Mouse (Mus musculus) CD4-positive, CD25-positive, alpha-beta regulatory T cell (primary cell): Measurements from ENCODE around the gene Clec5a. TPM values are rescaled to one million over a fixed set of nuclear protein-coding genes. Genes with fewer than 3 reads are reported as not detected.

Experiments
- polyA plus RNA-seq: library from polyadenylated mRNA; unstranded; fragments of 100-300 nt; shearing (Covaris generic); gene quantifications from one replicate; pipeline ENCODE4 v1.2.1, GENCODE M21; 2017

Gene Clec5a
- polyA plus RNA-seq, result not detected

GRCm38 (mm10) chr6:40585645-40586044, at the start of gene Clec5a:
Clec5a (minus strand) TSS chr6:40585821.

GRCm38 (mm10) chr6:40628406-40629000, 42.9 kb upstream of the Clec5a start, which contains the start of gene Mgam:
Mgam (plus strand) TSS chr6:40628831.

GRCm38 (mm10) chr6:40613260-40613852, 27.7 kb upstream of the Clec5a start, which contains the start of gene Tas2r138:
Tas2r138 (minus strand) TSS chr6:40613310.

GRCm38 (mm10) chr6:40569187-40569586, 16.4 kb downstream of the Clec5a start, which contains the start of gene Olfr460:
Olfr460 (plus strand) TSS chr6:40569487.

DNA sequence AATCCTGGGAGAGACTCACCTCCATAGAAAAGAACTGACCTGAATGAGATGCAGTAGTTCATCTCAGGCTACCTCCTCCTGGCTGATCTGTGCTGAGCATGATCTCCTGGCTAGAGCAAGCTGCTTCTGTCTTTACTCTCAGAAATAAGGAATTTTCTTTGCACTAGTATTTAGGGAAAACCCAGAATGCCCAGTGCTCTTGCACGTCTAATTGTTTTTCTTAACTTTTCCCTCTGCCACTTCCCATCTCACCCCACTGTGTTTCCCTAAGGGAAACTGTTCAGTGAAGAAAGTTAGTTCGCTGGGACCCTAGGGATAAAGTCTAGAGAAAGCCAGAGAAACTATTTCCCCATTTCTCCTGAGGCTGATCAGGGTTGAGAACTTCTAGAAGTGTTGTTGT, 30.7 kb downstream of the Clec5a start, which contains the start of gene Olfr461:
Gene Olfr461, minus strand, starts transcription at position 101 of the 400 bp plus-strand sequence.

Other genes with a start within 250 kb of the Clec5a start
- gene E330009J07Rik, start 149.7 kb downstream of the Clec5a start, polyA plus RNA-seq, result 20.1 TPM
- gene Wee2, start 146.7 kb downstream of the Clec5a start, polyA plus RNA-seq, result not detected
- gene Ssbp1, start 114.5 kb downstream of the Clec5a start, polyA plus RNA-seq, result 121 TPM
- not detected for gene Tas2r137, start 94.6 kb downstream of the Clec5a start, polyA plus RNA-seq
- gene Tas2r108, start 92.3 kb downstream of the Clec5a start, polyA plus RNA-seq, result not detected
- not detected for gene Prss37, start 66.3 kb downstream of the Clec5a start, polyA plus RNA-seq
- not detected for gene Olfr461, start 30.8 kb downstream of the Clec5a start, polyA plus RNA-seq
- not detected for gene Olfr460, start 16.3 kb downstream of the Clec5a start, polyA plus RNA-seq
- gene Tas2r138, start 27.5 kb upstream of the Clec5a start, polyA plus RNA-seq, result not detected
- gene Mgam, start 43.0 kb upstream of the Clec5a start, polyA plus RNA-seq, result 0.10 TPM